Mouse (Mus musculus) bone marrow macrophage, adult 2 months (primary cell): ENCODE results near the gene Ralgapa2.

ENCODE experiments used
- CTCF ChIP-seq: IDR thresholded peaks from 2 replicates; pipeline ENCODE4 v1.5.1; 2012; ENCODE audit warnings: low read depth, mild to moderate bottlenecking, low read length, moderate library complexity
- POLR2A ChIP-seq: IDR thresholded peaks from 2 replicates; pipeline ENCODE4 v1.6.1; 2012; ENCODE audit warnings: mild to moderate bottlenecking, low read depth, low read length, borderline replicate concordance

DNA sequence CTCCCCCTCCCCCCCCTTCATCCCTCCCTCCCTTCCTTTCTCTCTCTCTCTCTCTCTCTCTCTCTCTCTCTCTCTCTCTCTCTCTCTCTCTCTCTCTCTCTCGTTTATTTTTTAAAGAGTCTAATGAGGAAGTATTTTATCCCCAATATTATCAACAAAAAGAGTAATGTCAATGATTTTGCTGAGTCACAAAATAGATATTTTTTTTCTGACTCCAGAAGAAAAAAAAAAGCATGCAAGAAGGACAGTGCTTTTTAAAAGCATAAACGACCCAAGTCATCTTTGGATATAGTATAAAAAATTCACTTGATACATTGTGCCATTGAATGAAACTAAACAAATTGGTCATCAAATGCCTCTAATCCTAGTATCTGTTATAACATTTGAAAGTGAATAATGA is 13.3 kb upstream of the Ralgapa2 start:
- no peak for TF ChIP-seq POLR2A
- no peak for TF ChIP-seq CTCF
